Mouse (Mus musculus): Measurements from ENCODE around the gene Nckap5. TPM values are rescaled to one million over a fixed set of nuclear protein-coding genes. Genes with fewer than 3 reads are reported as not detected.

Gene Nckap5
- polyA plus RNA-seq, 1 experiment from 2014 or later, result 45.0 TPM

- peak overlapping the region; percentile 56 for H3K27ac ChIP-seq (ENCODE audit: low read length)
- peak; percentile 60 for ATAC-seq (ENCODE audit: low read depth)
- H3K4me1 ChIP-seq (replicated peaks; ENCODE audit: control insufficient read depth, insufficient read depth, low read length), result peaks cover 17% of the 10 kb centered on the region
- WGBS, result 50% methylated on average over 1 of the region's 1 CpGs
- no peaks in the 10 kb centered on the region for H3K9me3 ChIP-seq (ENCODE audit: control insufficient read depth, low read length)
- H3K36me3 ChIP-seq (ENCODE audit: control insufficient read depth, insufficient read depth, low read length), result no peaks in the 10 kb centered on the region
- H3K4me3 ChIP-seq (ENCODE audit: low read length), result no peak overlapping the region
- peak overlapping the region; percentile 9; the same call in 1 of the 2 replicates for H3K4me2 ChIP-seq (ENCODE audit: low read depth, low read length)
- no peak overlapping the region for H3K9ac ChIP-seq (ENCODE audit: low read length)
- no peaks in the 10 kb centered on the region for H3K27me3 ChIP-seq (ENCODE audit: control insufficient read depth, insufficient read depth, low read depth, low read length)
Measured at GRCm38 (mm10) chr1:126832885-126833284, 2.3 kb upstream of the Nckap5 start.

- H3K27ac ChIP-seq (ENCODE audit: low read length), result peak overlapping the region; percentile 83
- H3K4me1 ChIP-seq (replicated peaks; ENCODE audit: control insufficient read depth, insufficient read depth, low read length), result peaks cover 17% of the 10 kb centered on the region
- peak overlapping the region; percentile 41 for H3K4me3 ChIP-seq (ENCODE audit: low read length)
- 55% methylated on average over 9 of the region's 9 CpGs for WGBS
- no peaks in the 10 kb centered on the region for H3K9me3 ChIP-seq (ENCODE audit: control insufficient read depth, low read length)
- H3K9ac ChIP-seq (ENCODE audit: low read length), result peak overlapping the region; percentile 55
- peak overlapping the region; percentile 67 for H3K4me2 ChIP-seq (ENCODE audit: low read depth, low read length)
- H3K36me3 ChIP-seq (ENCODE audit: control insufficient read depth, insufficient read depth, low read length), result no peaks in the 10 kb centered on the region
- ATAC-seq (ENCODE audit: low read depth), result no peak
- H3K27me3 ChIP-seq (ENCODE audit: control insufficient read depth, insufficient read depth, low read depth, low read length), result no peaks in the 10 kb centered on the region
Measured at GRCm38 (mm10) chr1:126829031-126829430, 1.6 kb downstream of the Nckap5 start.

- WGBS, result 43% methylated on average over 3 of the region's 3 CpGs
Measured at GRCm38 (mm10) chr1:126824841-126825240, 5.8 kb downstream of the Nckap5 start.

DNA sequence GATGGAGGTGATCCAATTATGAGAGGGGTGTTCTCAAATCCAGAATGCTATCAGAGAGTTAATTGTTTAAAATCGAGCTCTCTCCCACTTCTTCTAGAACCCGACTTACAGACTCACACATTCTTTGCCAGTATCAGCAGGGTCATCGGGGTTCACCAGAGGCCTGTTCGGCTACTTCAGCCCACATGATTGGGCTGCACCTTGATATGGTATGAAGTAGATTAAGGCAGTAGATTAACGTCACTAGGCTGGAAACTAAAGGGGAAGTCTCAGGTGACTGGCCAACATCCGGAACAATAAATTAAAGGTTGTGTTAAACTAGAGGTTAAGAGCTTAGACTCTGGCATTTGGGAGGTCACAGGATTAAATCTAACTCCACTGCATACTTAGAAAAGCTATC, 8.4 kb downstream of the Nckap5 start:
- 62% methylated on average over 6 of the region's 6 CpGs for WGBS
- no peak for ATAC-seq (ENCODE audit: low read depth)

More at GRCm38 (mm10) chr1:126824841-126825240, 5.8 kb downstream of the Nckap5 start:
- no peaks in the 10 kb centered on the region for H3K27me3 ChIP-seq (ENCODE audit: control insufficient read depth, insufficient read depth, low read depth, low read length)
- no peaks in the 10 kb centered on the region for H3K9me3 ChIP-seq (ENCODE audit: control insufficient read depth, low read length)
- no peak overlapping the region for H3K4me3 ChIP-seq (ENCODE audit: low read length)
- H3K36me3 ChIP-seq (ENCODE audit: control insufficient read depth, insufficient read depth, low read length), result no peaks in the 10 kb centered on the region
- no peak overlapping the region for H3K27ac ChIP-seq (ENCODE audit: low read length)
- no peak for ATAC-seq (ENCODE audit: low read depth)
- no peak overlapping the region for H3K9ac ChIP-seq (ENCODE audit: low read length)
- H3K4me1 ChIP-seq (replicated peaks; ENCODE audit: control insufficient read depth, insufficient read depth, low read length), result peaks cover 1% of the 10 kb centered on the region; the same call in 1 of the 2 replicates
- no peak overlapping the region for H3K4me2 ChIP-seq (ENCODE audit: low read depth, low read length)

GRCm38 (mm10) chr1:126817381-126818034, 13.1 kb downstream of the Nckap5 start:
- peaks cover 2% of the 10 kb centered on the region; the same call in 1 of the 2 replicates for H3K36me3 ChIP-seq (ENCODE audit: control insufficient read depth, insufficient read depth, low read length)
- peaks cover 5% of the 10 kb centered on the region; the same call in 1 of the 2 replicates for H3K9me3 ChIP-seq (ENCODE audit: control insufficient read depth, low read length)
- H3K4me2 ChIP-seq (ENCODE audit: low read depth, low read length), result peak overlapping the region; percentile 17; the same call in 1 of the 2 replicates
- no peak overlapping the region for H3K9ac ChIP-seq (ENCODE audit: low read length)
- H3K27ac ChIP-seq (ENCODE audit: low read length), result no peak overlapping the region
- no peaks in the 10 kb centered on the region for H3K27me3 ChIP-seq (ENCODE audit: control insufficient read depth, insufficient read depth, low read depth, low read length)
- 26% methylated on average over 9 of the region's 9 CpGs for WGBS
- H3K4me3 ChIP-seq (ENCODE audit: low read length), result no peak overlapping the region
- H3K4me1 ChIP-seq (replicated peaks; ENCODE audit: control insufficient read depth, insufficient read depth, low read length), result peaks cover 4% of the 10 kb centered on the region; the same call in 1 of the 2 replicates
- ATAC-seq (ENCODE audit: low read depth), result peak; percentile 67

More for the DNA sequence above, 8.4 kb downstream of the Nckap5 start:
- H3K9me3 ChIP-seq (ENCODE audit: control insufficient read depth, low read length), result no peaks in the 10 kb centered on the region
- H3K4me3 ChIP-seq (ENCODE audit: low read length), result no peak overlapping the region
- no peak overlapping the region for H3K9ac ChIP-seq (ENCODE audit: low read length)
- H3K27me3 ChIP-seq (ENCODE audit: control insufficient read depth, insufficient read depth, low read depth, low read length), result no peaks in the 10 kb centered on the region
- H3K4me1 ChIP-seq (replicated peaks; ENCODE audit: control insufficient read depth, insufficient read depth, low read length), result peaks cover 4% of the 10 kb centered on the region; the same call in 1 of the 2 replicates
- H3K27ac ChIP-seq (ENCODE audit: low read length), result no peak overlapping the region
- H3K36me3 ChIP-seq (ENCODE audit: control insufficient read depth, insufficient read depth, low read length), result no peaks in the 10 kb centered on the region
- no peak overlapping the region for H3K4me2 ChIP-seq (ENCODE audit: low read depth, low read length)

GRCm38 (mm10) chr1:126806994-126807611, 23.5 kb downstream of the Nckap5 start:
- no peaks in the 10 kb centered on the region for H3K27me3 ChIP-seq (ENCODE audit: control insufficient read depth, insufficient read depth, low read depth, low read length)
- no peaks in the 10 kb centered on the region; the same call in 1 of the 2 replicates for H3K4me1 ChIP-seq (replicated peaks; ENCODE audit: control insufficient read depth, insufficient read depth, low read length)
- H3K36me3 ChIP-seq (ENCODE audit: control insufficient read depth, insufficient read depth, low read length), result no peaks in the 10 kb centered on the region
- no peak overlapping the region for H3K9ac ChIP-seq (ENCODE audit: low read length)
- no peak for ATAC-seq (ENCODE audit: low read depth)
- no peak overlapping the region for H3K27ac ChIP-seq (ENCODE audit: low read length)
- no peaks in the 10 kb centered on the region for H3K9me3 ChIP-seq (ENCODE audit: control insufficient read depth, low read length)
- H3K4me2 ChIP-seq (ENCODE audit: low read depth, low read length), result no peak overlapping the region
- H3K4me3 ChIP-seq (ENCODE audit: low read length), result no peak overlapping the region
- WGBS, result 60% methylated on average over 3 of the region's 3 CpGs

GRCm38 (mm10) chr1:126806548-126806947, 24.1 kb downstream of the Nckap5 start:
- Histone ChIP-seq H3K4me1 (replicated peaks; ENCODE audit: control insufficient read depth, insufficient read depth, low read length) (peaks cover under 1% of the 10 kb centered on the region), H3K9me3 (ENCODE audit: control insufficient read depth, low read length) (no peaks in the 10 kb centered on the region), H3K4me2 (ENCODE audit: low read depth, low read length) (no peak overlapping the region), H3K9ac (ENCODE audit: low read length) (no peak overlapping the region), H3K36me3 (ENCODE audit: control insufficient read depth, insufficient read depth, low read length) (no peaks in the 10 kb centered on the region), H3K4me3 (ENCODE audit: low read length) (no peak overlapping the region), H3K27me3 (ENCODE audit: control insufficient read depth, insufficient read depth, low read depth, low read length) (no peaks in the 10 kb centered on the region), H3K27ac (ENCODE audit: low read length) (no peak overlapping the region)
- ATAC-seq (ENCODE audit: low read depth), result no peak
- WGBS, result 61% methylated on average over 7 of the region's 7 CpGs

- no peak overlapping the region for H3K27ac ChIP-seq (ENCODE audit: low read length)
- no peaks in the 10 kb centered on the region for H3K9me3 ChIP-seq (ENCODE audit: control insufficient read depth, low read length)
- no peak for ATAC-seq (ENCODE audit: low read depth)
- no peak overlapping the region for H3K4me2 ChIP-seq (ENCODE audit: low read depth, low read length)
- WGBS, result 73% methylated on average over 3 of the region's 3 CpGs
- peaks cover 8% of the 10 kb centered on the region for H3K4me1 ChIP-seq (replicated peaks; ENCODE audit: control insufficient read depth, insufficient read depth, low read length)
- H3K27me3 ChIP-seq (ENCODE audit: control insufficient read depth, insufficient read depth, low read depth, low read length), result no peaks in the 10 kb centered on the region
- H3K4me3 ChIP-seq (ENCODE audit: low read length), result no peak overlapping the region
- no peaks in the 10 kb centered on the region for H3K36me3 ChIP-seq (ENCODE audit: control insufficient read depth, insufficient read depth, low read length)
- no peak overlapping the region for H3K9ac ChIP-seq (ENCODE audit: low read length)
Measured at GRCm38 (mm10) chr1:126802405-126802804, 28.2 kb downstream of the Nckap5 start.

- H3K27ac ChIP-seq (ENCODE audit: low read length), result peak overlapping the region; percentile 65
- H3K4me1 ChIP-seq (replicated peaks; ENCODE audit: control insufficient read depth, insufficient read depth, low read length), result peaks cover 8% of the 10 kb centered on the region
- no peaks in the 10 kb centered on the region for H3K27me3 ChIP-seq (ENCODE audit: control insufficient read depth, insufficient read depth, low read depth, low read length)
- ATAC-seq (ENCODE audit: low read depth), result peak; percentile 88
- no peaks in the 10 kb centered on the region for H3K9me3 ChIP-seq (ENCODE audit: control insufficient read depth, low read length)
- no peak overlapping the region for H3K4me3 ChIP-seq (ENCODE audit: low read length)
- H3K9ac ChIP-seq (ENCODE audit: low read length), result no peak overlapping the region
- H3K4me2 ChIP-seq (ENCODE audit: low read depth, low read length), result no peak overlapping the region
- no peaks in the 10 kb centered on the region for H3K36me3 ChIP-seq (ENCODE audit: control insufficient read depth, insufficient read depth, low read length)
- 33% methylated on average over 8 of the region's 8 CpGs for WGBS
Measured at GRCm38 (mm10) chr1:126801706-126802105, 28.9 kb downstream of the Nckap5 start.
